ENCODE assay signal across 10 mouse cellular contexts in the genomic region with DNA sequence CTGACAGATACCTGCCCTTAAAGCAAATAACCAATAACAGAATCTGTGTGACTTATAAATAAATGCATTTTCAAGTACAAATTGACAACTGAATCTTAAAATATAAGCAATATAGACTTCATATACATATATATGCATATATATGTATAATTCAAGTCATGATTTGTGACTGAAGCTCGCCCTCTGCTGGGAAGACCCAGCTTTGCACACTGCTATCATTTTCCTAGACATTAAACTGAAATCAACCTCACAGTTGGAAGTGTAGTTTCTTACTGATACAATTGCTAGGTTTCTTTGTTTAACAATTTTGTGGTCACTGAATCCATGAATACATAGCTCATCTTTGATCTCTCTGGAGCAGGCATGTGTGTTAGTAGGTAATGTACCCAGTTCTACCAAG. TPM values are rescaled to one million over a fixed set of nuclear protein-coding genes. Genes with fewer than 3 reads are reported as not detected.
DNase-seq lines count a peak whose midpoint lies in the region; ATAC-seq and TF ChIP-seq lines count a peak whose summit lies in the region.
"Had no signal": no experiment of that assay in that cellular context is flagged by ENCODE, and none has a peak within 500 bp of the region (broad histone marks: within the 10 kb centered on the region; RNA-seq: fewer than 3 reads in every experiment).

No protein-coding gene starts in this region.

- no peaks in the 10 kb centered on the region for H3K4me1 ChIP-seq in intestine, postnatal 0 days (replicated peaks; ENCODE audit: control insufficient read depth, insufficient read depth, low read length)
- peaks cover 4% of the 10 kb centered on the region for H3K4me1 ChIP-seq in intestine, embryonic 15.5 days (replicated peaks)
- H3K4me1 ChIP-seq in G1E (ENCODE audit: insufficient read depth, low read depth, low read length), result peaks cover 6% of the 10 kb centered on the region
- no peaks in the 10 kb centered on the region for H3K4me1 ChIP-seq in stomach, postnatal 0 days (replicated peaks; ENCODE audit: control insufficient read depth, insufficient read depth)

- intact Hi-C loops in heart, postnatal 14 days (cut with DNase I), result loop anchor here (2.0 to 5.0 kb wide), 2 partner anchors 209 to 376 kb away; no protein-coding TSS in a partner anchor

- no peaks in the 10 kb centered on the region for H3K27me3 ChIP-seq in intestine, postnatal 0 days (replicated peaks; ENCODE audit: control insufficient read depth, insufficient read depth, low read length)
- no peaks in the 10 kb centered on the region for H3K27me3 ChIP-seq in intestine, embryonic 15.5 days (replicated peaks)
- H3K27me3 ChIP-seq in G1E (ENCODE audit: insufficient read depth, low read length), result peaks cover 30% of the 10 kb centered on the region
- H3K27me3 ChIP-seq in stomach, postnatal 0 days (ENCODE audit: control insufficient read depth, insufficient read depth, low read length), result no peaks in the 10 kb centered on the region
- H3K27me3 ChIP-seq: stomach, embryonic 15.5 days had no signal

- TF ChIP-seq CTCF in intestine, postnatal 0 days (IDR thresholded peaks at IDR 0.05; ENCODE audit: low read depth), result peak; percentile 80
- TF ChIP-seq CTCF in G1E (IDR thresholded peaks at IDR 0.05; ENCODE audit: low read depth, low read length), result peak; percentile 53; the same call in 1 of the 2 replicates
- peak; percentile 67; the same call in 1 of the 2 replicates for TF ChIP-seq CTCF in brain, embryonic 14.5 days (IDR thresholded peaks at IDR 0.05; ENCODE audit: borderline replicate concordance, extremely low read depth, insufficient read depth, insufficient read length)
- TF ChIP-seq CTCF in stomach, postnatal 0 days (IDR thresholded peaks at IDR 0.05; ENCODE audit: low read depth), result peak; percentile 87

- no peaks in the 10 kb centered on the region for H3K9me3 ChIP-seq in intestine, postnatal 0 days (ENCODE audit: control insufficient read depth)
- no peaks in the 10 kb centered on the region for H3K9me3 ChIP-seq in intestine, embryonic 15.5 days
- H3K9me3 ChIP-seq in G1E (replicated peaks), result no peaks in the 10 kb centered on the region
- no peaks in the 10 kb centered on the region for H3K9me3 ChIP-seq in stomach, postnatal 0 days (ENCODE audit: control insufficient read depth, low read length)
- H3K9me3 ChIP-seq: limb, embryonic 15.5 days; stomach, embryonic 15.5 days had no signal

- TF ChIP-seq POLR2A in brain, embryonic 14.5 days (IDR thresholded peaks at IDR 0.05; ENCODE audit: borderline replicate concordance, extremely low read depth, insufficient read depth, insufficient read length, poor library complexity, severe bottlenecking), result no peak

- H3K27ac ChIP-seq in intestine, postnatal 0 days (ENCODE audit: low read depth, low read length), result no peak overlapping the region
- H3K27ac ChIP-seq in intestine, embryonic 15.5 days, result no peak overlapping the region
- no peak overlapping the region for H3K27ac ChIP-seq in stomach, postnatal 0 days (replicated peaks)
- H3K27ac ChIP-seq: limb, embryonic 15.5 days; stomach, embryonic 15.5 days had no signal

- no peak overlapping the region for H3K9ac ChIP-seq in intestine, postnatal 0 days (ENCODE audit: low read depth, low read length)
- no peak overlapping the region for H3K9ac ChIP-seq in intestine, embryonic 15.5 days
- no peak overlapping the region for H3K9ac ChIP-seq in stomach, postnatal 0 days (ENCODE audit: low read length)
- H3K9ac ChIP-seq: limb, embryonic 15.5 days; stomach, embryonic 15.5 days had no signal

- H3K36me3 ChIP-seq in intestine, postnatal 0 days (ENCODE audit: control insufficient read depth, insufficient read depth), result no peaks in the 10 kb centered on the region
- no peaks in the 10 kb centered on the region for H3K36me3 ChIP-seq in intestine, embryonic 15.5 days
- H3K36me3 ChIP-seq in G1E (replicated peaks), result no peaks in the 10 kb centered on the region
- H3K36me3 ChIP-seq in stomach, postnatal 0 days (ENCODE audit: control insufficient read depth, insufficient read depth, low read length), result no peaks in the 10 kb centered on the region
- H3K36me3 ChIP-seq: limb, embryonic 15.5 days; stomach, embryonic 15.5 days had no signal

- no peak overlapping the region for H3K4me2 ChIP-seq in intestine, postnatal 0 days (replicated peaks; ENCODE audit: low read depth)
- H3K4me2 ChIP-seq in intestine, embryonic 15.5 days (replicated peaks), result no peak overlapping the region
- no peak overlapping the region for H3K4me2 ChIP-seq in stomach, postnatal 0 days (replicated peaks; ENCODE audit: low read depth)
- H3K4me2 ChIP-seq: limb, embryonic 15.5 days; stomach, embryonic 15.5 days had no signal

- H3K4me3 ChIP-seq in intestine, postnatal 0 days (ENCODE audit: low read depth, low read length), result no peak overlapping the region
- H3K4me3 ChIP-seq in intestine, embryonic 15.5 days (replicated peaks), result no peak overlapping the region
- no peak overlapping the region for H3K4me3 ChIP-seq in G1E (ENCODE audit: low read depth, low read length)
- no peak overlapping the region for H3K4me3 ChIP-seq in stomach, postnatal 0 days (ENCODE audit: low read depth, low read length)
- H3K4me3 ChIP-seq: erythroblast, embryonic 14.5 days; limb, embryonic 15.5 days; stomach, embryonic 15.5 days had no signal

- no peak for DNase-seq in G1E (ENCODE audit: low spot score)
- peak; percentile 73 for DNase-seq in brain, embryonic 14.5 days (ENCODE audit: low read depth)
- peak; percentile 28 to 42 for DNase-seq in heart, postnatal 14 days
- peak; percentile 51 for DNase-seq in lung, postnatal 14 days
- DNase-seq in stomach, postnatal 0 days (ENCODE audit: low spot score), result peak; percentile 51

- TF ChIP-seq EP300 in stomach, postnatal 0 days (optimal IDR thresholded peaks at IDR 0.05), result no peak

- no peak for ATAC-seq in intestine, postnatal 0 days
- ATAC-seq in intestine, embryonic 15.5 days, result no peak
- ATAC-seq in G1E (ENCODE audit: extremely low read depth, insufficient number of reproducible peaks, low FRiP score, poor library complexity, severe bottlenecking), result no peak
- ATAC-seq in stomach, postnatal 0 days (ENCODE audit: low FRiP score, low TSS enrichment), result no peak

- 0% methylated on average over 1 of the region's 1 CpGs for WGBS in intestine, postnatal 0 days
- 2% methylated on average over 1 of the region's 1 CpGs for WGBS in intestine, embryonic 15.5 days
- WGBS in stomach, postnatal 0 days, result 0% methylated on average over 1 of the region's 1 CpGs

RNA-seq across cellular contexts. Expression of gene Fbxl13, which starts 4.5 kb away (rescaled TPM):
- 0.07 and 0.08 TPM in 2 replicates for polyA plus RNA-seq in intestine, postnatal 0 days (2015; fragmentation: Nextera tagmentation; extraction: Ambion mirVana)
- polyA plus RNA-seq in intestine, embryonic 15.5 days (2015; fragmentation: Nextera tagmentation; extraction: Ambion mirVana), result 0.11 and 0.20 TPM in 2 replicates
- total RNA-seq in G1E (2014; fragmentation: Nextera tagmentation) (not detected in 2 replicates), G1E (2017) (0.11 TPM in 1 of 2 replicates, not detected in the other)
- polyA plus RNA-seq in G1E (2012), result not detected in 2 replicates
- polyA plus RNA-seq in brain, embryonic 14.5 days (2012; rRNA removed), result 0.42 and 0.54 TPM in 2 replicates
- total RNA-seq in heart, postnatal 14 days (2021), result under 1 TPM; 0.14 to 0.15 TPM
- 0.17 and 0.28 TPM in 2 replicates for polyA plus RNA-seq in stomach, postnatal 0 days (2015; fragmentation: Nextera tagmentation; extraction: Ambion mirVana)
- polyA plus RNA-seq: erythroblast, embryonic 14.5 days; limb, embryonic 15.5 days had no signal

RNA-seq across cellular contexts. Expression of gene Armc10, which starts 4.7 kb away (rescaled TPM):
- polyA plus RNA-seq in intestine, postnatal 0 days (2015; fragmentation: Nextera tagmentation; extraction: Ambion mirVana), result 15.0 and 15.6 TPM in 2 replicates
- polyA plus RNA-seq in intestine, embryonic 15.5 days (2015; fragmentation: Nextera tagmentation; extraction: Ambion mirVana), result 33.5 and 37.2 TPM in 2 replicates
- total RNA-seq in G1E (2014; fragmentation: Nextera tagmentation), result 32.5 and 51.2 TPM in 2 replicates
- 54.9 and 61.5 TPM in 2 replicates for total RNA-seq in G1E (2017)
- 34.1 and 42.2 TPM in 2 replicates for polyA plus RNA-seq in G1E (2012)
- 91.6 and 112 TPM in 2 replicates for polyA plus RNA-seq in brain, embryonic 14.5 days (2012; rRNA removed)
- 10 to 100 TPM in 1 of 2 experiments, 1 to 10 TPM in 1; 9.9 to 10.1 TPM for total RNA-seq in heart, postnatal 14 days (2021)
- polyA plus RNA-seq in stomach, postnatal 0 days (2015; fragmentation: Nextera tagmentation; extraction: Ambion mirVana), result 20.5 and 21.0 TPM in 2 replicates
